Mouse (Mus musculus) adrenal gland, adult 2 months (tissue): ENCODE measurements at regions not wholly inside any gene's neighbourhood (a gene's known extent, or its start where the extent isn't known, plus 50 kb on each side); places are given as distances from the start of the nearest gene placed in this dataset.
"Not testable (repeated sequence)": the region's sequence is repeated elsewhere in the genome, so short reads cannot be mapped to it uniquely, and the experiment has no call there.

ENCODE experiments used
- DNase-seq: peaks from one replicate; pipeline ENCODE4 v3.0.0; 2021

GRCm38 (mm10) chr14:36155757-36156156, 61.0 kb downstream of the 4930474N05Rik start:
- no peak for DNase-seq

- DNase-seq: no peak
These were observed 61.5 kb downstream of the 4930474N05Rik start for GRCm38 (mm10) chr14:36156175-36156574.

- no peak for DNase-seq
These were observed 89.0 kb downstream of the 4930474N05Rik start for GRCm38 (mm10) chr14:36183701-36184100.

- DNase-seq: no peak
These were observed 101.8 kb downstream of the 4930474N05Rik start for GRCm38 (mm10) chr14:36196517-36196916.

GRCm38 (mm10) chr14:36198396-36198795, 103.7 kb downstream of the 4930474N05Rik start:
- no peak for DNase-seq

GRCm38 (mm10) chr14:36203855-36204254, 109.1 kb downstream of the 4930474N05Rik start:
- DNase-seq: no peak

GRCm38 (mm10) chr14:36212830-36213229, 118.1 kb downstream of the 4930474N05Rik start:
- DNase-seq: peak; percentile 24

GRCm38 (mm10) chr14:36245849-36246248, 151.1 kb downstream of the 4930474N05Rik start:
- DNase-seq: no peak

- no peak for DNase-seq
These were observed 167.4 kb downstream of the 4930474N05Rik start for GRCm38 (mm10) chr14:36262126-36262525.

- no peak for DNase-seq
These were observed 189.2 kb downstream of the 4930474N05Rik start for GRCm38 (mm10) chr14:36283825-36284414.

GRCm38 (mm10) chr14:36288697-36289286, 194.1 kb downstream of the 4930474N05Rik start:
- no peak for DNase-seq

- no peak for DNase-seq
These were observed 215.6 kb downstream of the 4930474N05Rik start for GRCm38 (mm10) chr14:36310324-36310723.

- not testable (repeated sequence) for DNase-seq
These were observed 220.0 kb downstream of the 4930474N05Rik start for GRCm38 (mm10) chr14:36314673-36315072.

- DNase-seq: no peak
These were observed 221.8 kb downstream of the 4930474N05Rik start for GRCm38 (mm10) chr14:36316418-36317111.

- DNase-seq: no peak
These were observed 233.7 kb downstream of the 4930474N05Rik start for GRCm38 (mm10) chr14:36328258-36328891.

GRCm38 (mm10) chr14:36340832-36341231, 246.1 kb downstream of the 4930474N05Rik start:
- DNase-seq: no peak
